Mouse (Mus musculus): ENCODE results near the gene Dap3.
"Not testable (repeated sequence)": the region's sequence is repeated elsewhere in the genome, so short reads cannot be mapped to it uniquely, and the experiment has no call there.

GRCm38 (mm10) chr3:88893011-88893410 is 58.0 kb downstream of the Dap3 start:
- TF ChIP-seq GATA1 (IDR thresholded peaks at IDR 0.05; ENCODE audit: borderline replicate concordance, low read length); FLI1 (IDR thresholded peaks at IDR 0.05; ENCODE audit: low read length): not testable (repeated sequence)
